ENCODE assay signal across 9 mouse cellular contexts in genomic region chr13:112987991-112988390, GRCm38 (mm10). TPM values are rescaled to one million over a fixed set of nuclear protein-coding genes. Genes with fewer than 3 reads are reported as not detected.
DNase-seq lines count a peak whose midpoint lies in the region; ATAC-seq and TF ChIP-seq lines count a peak whose summit lies in the region.
"Had no signal": no experiment of that assay in that cellular context is flagged by ENCODE, and none has a peak within 500 bp of the region (broad histone marks: within the 10 kb centered on the region; RNA-seq: fewer than 3 reads in every experiment).

No protein-coding gene starts in this region.

- peak overlapping the region; percentile 100 for H3K4me2 ChIP-seq in heart, embryonic 12.5 days
- H3K4me2 ChIP-seq in limb, embryonic 14.5 days (replicated peaks; ENCODE audit: low read depth, low read length, severe bottlenecking) = peak overlapping the region; percentile 99
- H3K4me2 ChIP-seq in stomach, embryonic 15.5 days = peak overlapping the region; percentile 99

- H3K36me3 ChIP-seq in heart, embryonic 12.5 days = no peaks in the 10 kb centered on the region
- no peaks in the 10 kb centered on the region for H3K36me3 ChIP-seq in limb, embryonic 14.5 days (ENCODE audit: control insufficient read depth, insufficient read depth, low read length)
- H3K36me3 ChIP-seq in stomach, embryonic 15.5 days = no peaks in the 10 kb centered on the region

- DNase-seq in heart, postnatal 25 days (ENCODE audit: low spot score) = no peak
- DNase-seq in ES-CJ7 (ENCODE audit: low read depth, low spot score) = peak; percentile 39
- DNase-seq in limb, embryonic 14.5 days (ENCODE audit: low spot score) = no peak
- no peak for DNase-seq in frontal cortex, postnatal 36 days (ENCODE audit: low spot score in 2 of 2)
- no peak for DNase-seq in adrenal gland, postnatal 36 days

- H3K4me1 ChIP-seq in heart, embryonic 12.5 days (replicated peaks) = peaks cover 37% of the 10 kb centered on the region
- no peaks in the 10 kb centered on the region; the same call in 1 of the 2 replicates for H3K4me1 ChIP-seq in embryonic fibroblast, embryonic 13.5 days (ENCODE audit: control insufficient read depth, insufficient read depth, low read length)
- H3K4me1 ChIP-seq in limb, embryonic 14.5 days (ENCODE audit: control insufficient read depth, insufficient read depth, low read length) = peaks cover 25% of the 10 kb centered on the region
- H3K4me1 ChIP-seq in stomach, embryonic 15.5 days = peaks cover 31% of the 10 kb centered on the region

- TF ChIP-seq CTCF in embryonic fibroblast, embryonic 13.5 days (IDR thresholded peaks at IDR 0.05; ENCODE audit: borderline replicate concordance, insufficient read depth, low read length) = no peak

- no peak overlapping the region for H3K27ac ChIP-seq in heart, embryonic 12.5 days (ENCODE audit: poor library complexity, severe bottlenecking)
- H3K27ac ChIP-seq in embryonic fibroblast, embryonic 13.5 days (ENCODE audit: insufficient read depth, low read length) = no peak overlapping the region
- no peak overlapping the region for H3K27ac ChIP-seq in limb, embryonic 14.5 days (replicated peaks; ENCODE audit: low read depth, low read length)
- H3K27ac ChIP-seq in stomach, embryonic 15.5 days = no peak overlapping the region

- H3K9me3 ChIP-seq in heart, embryonic 12.5 days (replicated peaks) = no peaks in the 10 kb centered on the region
- no peaks in the 10 kb centered on the region for H3K9me3 ChIP-seq in limb, embryonic 14.5 days (ENCODE audit: control insufficient read depth, low read length)
- H3K9me3 ChIP-seq in stomach, embryonic 15.5 days = no peaks in the 10 kb centered on the region

- no peak for TF ChIP-seq POLR2A in embryonic fibroblast, embryonic 13.5 days (IDR thresholded peaks at IDR 0.05; ENCODE audit: low read depth, low read length)
- no peak for TF ChIP-seq POLR2A in limb, embryonic 14.5 days (IDR thresholded peaks at IDR 0.05; ENCODE audit: borderline replicate concordance, extremely low read depth, insufficient read depth, insufficient read length)

- H3K27me3 ChIP-seq in heart, embryonic 12.5 days (replicated peaks) = peaks cover 84% of the 10 kb centered on the region
- peaks cover 68% of the 10 kb centered on the region for H3K27me3 ChIP-seq in limb, embryonic 14.5 days (ENCODE audit: control insufficient read depth, insufficient read depth, low read length)
- H3K27me3 ChIP-seq in stomach, embryonic 15.5 days (replicated peaks) = peaks cover 71% of the 10 kb centered on the region

- H3K9ac ChIP-seq in heart, embryonic 12.5 days = peak overlapping the region; percentile 71
- H3K9ac ChIP-seq in limb, embryonic 14.5 days (ENCODE audit: low read depth, low read length, severe bottlenecking) = peak overlapping the region; percentile 52
- H3K9ac ChIP-seq in stomach, embryonic 15.5 days = peak overlapping the region; percentile 10; the same call in 1 of the 2 replicates

- H3K4me3 ChIP-seq in heart, embryonic 12.5 days = peak overlapping the region; percentile 66
- peak overlapping the region; percentile 42 for H3K4me3 ChIP-seq in embryonic fibroblast, embryonic 13.5 days (ENCODE audit: insufficient read depth, low read length)
- H3K4me3 ChIP-seq in limb, embryonic 14.5 days (replicated peaks; ENCODE audit: low read length) = peak overlapping the region; percentile 54
- H3K4me3 ChIP-seq in stomach, embryonic 15.5 days (replicated peaks) = peak overlapping the region; percentile 51

- intact Hi-C loops in heart, postnatal 25 days (cut with DNase I) = loop anchor here (5.0 kb wide), 1 partner anchor 44 kb away; no protein-coding TSS in a partner anchor

- ATAC-seq in heart, embryonic 12.5 days (ENCODE audit: insufficient number of reproducible peaks, low FRiP score) = peak; percentile 30; the same call in 1 of the 2 replicates
- ATAC-seq in limb, embryonic 14.5 days (ENCODE audit: low FRiP score, low read depth) = no peak
- peak; percentile 24; the same call in 1 of the 2 replicates for ATAC-seq in stomach, embryonic 15.5 days (ENCODE audit: insufficient read depth, low FRiP score, low read depth)

- WGBS in heart, embryonic 12.5 days = under 1% methylated on average over 39 of the region's 39 CpGs
- WGBS in limb, embryonic 14.5 days = 5% methylated on average over 38 of the region's 39 CpGs
- under 1% methylated on average over 39 of the region's 39 CpGs for WGBS in stomach, embryonic 15.5 days

RNA-seq across cellular contexts. Expression of gene Ccno, which starts 0.4 kb away (rescaled TPM):
- polyA plus RNA-seq in heart, embryonic 12.5 days (2016; fragmentation: Nextera tagmentation; extraction: Ambion mirVana) = 0.14 TPM in 1 of 2 replicates, not detected in the other
- under 1 TPM in 1 of 2 experiments, not detected in 1; 0.26 TPM for total RNA-seq in heart, postnatal 25 days (2021)
- polyA plus RNA-seq in embryonic fibroblast, embryonic 13.5 days (2011; ENCODE audit: insufficient read length, low read depth, missing spikeins) = 1.2 and 2.6 TPM in 2 replicates
- polyA plus RNA-seq in limb, embryonic 14.5 days (2012; rRNA removed) = 0.60 and 0.80 TPM in 2 replicates
- 0.22 and 0.29 TPM in 2 replicates for polyA plus RNA-seq in limb, embryonic 14.5 days (2014; fragmentation: Nextera tagmentation; extraction: Ambion mirVana)
- 0.50 and 0.67 TPM in 2 replicates for polyA plus RNA-seq in stomach, embryonic 15.5 days (2015; fragmentation: Nextera tagmentation; extraction: Ambion mirVana)
- under 1 TPM; 0.70 to 0.92 TPM for total RNA-seq in adrenal gland, postnatal 36 days (2021)

RNA-seq across cellular contexts. Expression of gene Mcidas, which starts 5.7 kb away (rescaled TPM):
- not detected in 2 replicates for polyA plus RNA-seq in heart, embryonic 12.5 days (2016; fragmentation: Nextera tagmentation; extraction: Ambion mirVana)
- not detected for total RNA-seq in heart, postnatal 25 days (2021)
- polyA plus RNA-seq in embryonic fibroblast, embryonic 13.5 days (2011; ENCODE audit: insufficient read length, low read depth, missing spikeins) = not detected in 2 replicates
- not detected in 2 replicates for polyA plus RNA-seq in limb, embryonic 14.5 days (2012; rRNA removed)
- polyA plus RNA-seq in limb, embryonic 14.5 days (2014; fragmentation: Nextera tagmentation; extraction: Ambion mirVana) = not detected in 2 replicates
- polyA plus RNA-seq in stomach, embryonic 15.5 days (2015; fragmentation: Nextera tagmentation; extraction: Ambion mirVana) = 0.21 and 0.35 TPM in 2 replicates
- not detected for total RNA-seq in adrenal gland, postnatal 36 days (2021)
- total RNA-seq: neutrophil, adult 5-6 weeks had no signal

RNA-seq across cellular contexts. Expression of gene Cdc20b, which starts 46.9 kb away (rescaled TPM):
- not detected in 2 replicates for polyA plus RNA-seq in heart, embryonic 12.5 days (2016; fragmentation: Nextera tagmentation; extraction: Ambion mirVana)
- not detected for total RNA-seq in heart, postnatal 25 days (2021)
- polyA plus RNA-seq in embryonic fibroblast, embryonic 13.5 days (2011; ENCODE audit: insufficient read length, low read depth, missing spikeins) = not detected in 2 replicates
- polyA plus RNA-seq in limb, embryonic 14.5 days (2012; rRNA removed) = 0.04 TPM in 1 of 2 replicates, not detected in the other
- polyA plus RNA-seq in limb, embryonic 14.5 days (2014; fragmentation: Nextera tagmentation; extraction: Ambion mirVana) = not detected in 2 replicates
- not detected in 2 replicates for polyA plus RNA-seq in stomach, embryonic 15.5 days (2015; fragmentation: Nextera tagmentation; extraction: Ambion mirVana)
- total RNA-seq in adrenal gland, postnatal 36 days (2021) = not detected
- total RNA-seq: neutrophil, adult 5-6 weeks had no signal

RNA-seq across cellular contexts. Expression of gene Gpx8, which starts 58.2 kb away (rescaled TPM):
- 142 and 148 TPM in 2 replicates for polyA plus RNA-seq in heart, embryonic 12.5 days (2016; fragmentation: Nextera tagmentation; extraction: Ambion mirVana)
- 10 to 100 TPM; 37.7 to 41.6 TPM for total RNA-seq in heart, postnatal 25 days (2021)
- polyA plus RNA-seq in embryonic fibroblast, embryonic 13.5 days (2011; ENCODE audit: insufficient read length, low read depth, missing spikeins) = 313 and 341 TPM in 2 replicates
- polyA plus RNA-seq in limb, embryonic 14.5 days (2012; rRNA removed) = 76.4 and 132 TPM in 2 replicates
- polyA plus RNA-seq in limb, embryonic 14.5 days (2014; fragmentation: Nextera tagmentation; extraction: Ambion mirVana) = 218 and 220 TPM in 2 replicates
- polyA plus RNA-seq in stomach, embryonic 15.5 days (2015; fragmentation: Nextera tagmentation; extraction: Ambion mirVana) = 137 and 143 TPM in 2 replicates
- 100 to 1,000 TPM; 101 to 120 TPM for total RNA-seq in adrenal gland, postnatal 36 days (2021)
- total RNA-seq: neutrophil, adult 5-6 weeks had no signal

Comparison
In these comparisons a context has a peak if more than half of its experiments do, and no peak if none do; other contexts are left out.
1. H3K9ac ChIP-seq: peak in every context shown above with its lines; median percentile 71 in heart, embryonic 12.5 days; 52 in limb, embryonic 14.5 days; 10 in stomach, embryonic 15.5 days.